Mouse (Mus musculus) forebrain, embryonic 10.5 days (tissue): ENCODE measurements around the gene Lrrtm3. TPM values are rescaled to one million over a fixed set of nuclear protein-coding genes. Genes with fewer than 3 reads are reported as not detected.

Experiments
- DNase-seq: peaks from one replicate; pipeline ENCODE4 v3.0.0-alpha.2; 2017; ENCODE audit warnings: low spot score; ENCODE audit errors: extremely low spot score
- H3K27ac ChIP-seq: fragments of 300-500 bp; sonication (generic); 2 replicates; pipeline ENCODE4 v1.5.1; 2016; ENCODE audit warnings: mild to moderate bottlenecking
- H3K27me3 ChIP-seq: fragments of 300-500 bp; sonication (generic); 2 replicates; pipeline ENCODE4 v1.6.1; 2016; ENCODE audit warnings: mild to moderate bottlenecking; ENCODE audit not compliant: poor library complexity, severe bottlenecking
- H3K36me3 ChIP-seq: fragments of 300-500 bp; sonication (generic); replicated peaks from 2 replicates; pipeline ENCODE4 v1.6.1; 2016; ENCODE audit warnings: mild to moderate bottlenecking, moderate library complexity
- H3K4me1 ChIP-seq: fragments of 300-500 bp; sonication (generic); 2 replicates; pipeline ENCODE4 v1.6.1; 2016
- H3K4me3 ChIP-seq: fragments of 300-500 bp; sonication (generic); 2 replicates; pipeline ENCODE4 v1.5.1; 2016; ENCODE audit warnings: mild to moderate bottlenecking, moderate library complexity
- H3K9me3 ChIP-seq: fragments of 300-500 bp; sonication (generic); 2 replicates; pipeline ENCODE4 v1.6.1; 2016; ENCODE audit warnings: mild to moderate bottlenecking, moderate library complexity
- WGBS: fragments of 180-500 bp; shearing (Covaris S2); methylation state at CpG from one replicate; pipeline ENCODE4 v1.1.7; 2016; 5-methylcytosine and 5-hydroxymethylcytosine counted together
- polyA plus RNA-seq: library from polyadenylated mRNA; unstranded; fragments of >200 nt; fragmentation: Nextera tagmentation; extraction: Ambion mirVana; gene quantifications from 2 replicates; pipeline ENCODE4 v1.2.1, GENCODE M21; 2016

The Lrrtm3 gene
- polyA plus RNA-seq, 1 experiment from 2014 or later = 1.9 TPM

DNA sequence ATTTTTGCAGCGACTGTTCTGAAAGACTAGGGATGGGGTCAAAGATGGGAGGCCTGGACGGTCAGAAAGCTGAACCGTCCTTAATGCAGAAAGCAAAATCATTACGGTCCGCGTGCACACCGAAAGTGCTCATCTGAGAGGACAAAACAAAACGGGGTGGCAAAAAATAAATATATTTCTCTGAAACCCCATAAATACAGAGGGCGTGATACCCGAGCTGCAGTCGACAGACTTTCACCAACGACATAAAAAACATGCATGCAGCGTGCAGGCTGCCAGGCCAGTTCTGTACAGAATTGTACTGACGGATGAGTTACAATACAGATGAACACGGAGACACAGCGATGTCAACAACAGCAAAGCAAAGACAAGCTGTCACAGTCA lies 3.9 kb downstream of the Lrrtm3 start:
- Histone ChIP-seq H3K36me3 (no peaks in the 10 kb centered on the region), H3K4me3 (peak overlapping the region; percentile 56; the same call in 1 of the 2 replicates), H3K9me3 (no peaks in the 10 kb centered on the region), H3K27ac (no peak overlapping the region), H3K27me3 (peaks cover 50% of the 10 kb centered on the region), H3K4me1 (peaks cover 46% of the 10 kb centered on the region)
- no peak for DNase-seq
- WGBS = 64% methylated on average over 16 of the region's 16 CpGs

DNA sequence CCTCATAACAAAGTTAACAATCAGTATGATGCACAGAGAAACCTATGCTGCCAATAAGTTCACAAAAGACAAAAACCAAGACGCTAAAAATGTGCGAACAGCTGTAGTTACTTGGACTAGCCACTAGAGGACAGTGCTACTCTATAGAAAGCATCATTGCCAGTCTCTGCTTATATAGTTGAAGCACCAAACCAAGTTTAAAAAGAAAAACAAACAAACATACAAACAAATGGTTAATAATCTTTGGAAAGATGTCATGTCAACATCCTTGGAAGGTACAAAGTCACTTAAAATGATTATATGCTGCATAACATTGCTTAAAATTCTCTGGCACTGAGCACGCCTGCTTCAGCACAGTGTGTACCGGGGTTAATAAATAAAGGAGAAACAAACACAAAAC lies 5.6 kb downstream of the Lrrtm3 start:
- H3K4me1 ChIP-seq = peaks cover 40% of the 10 kb centered on the region
- no peak overlapping the region for H3K27ac ChIP-seq
- 44% methylated on average over 4 of the region's 4 CpGs for WGBS
- no peak for DNase-seq
- no peak overlapping the region for H3K4me3 ChIP-seq
- H3K27me3 ChIP-seq = peaks cover 41% of the 10 kb centered on the region
- H3K9me3 ChIP-seq = no peaks in the 10 kb centered on the region
- no peaks in the 10 kb centered on the region for H3K36me3 ChIP-seq

DNA sequence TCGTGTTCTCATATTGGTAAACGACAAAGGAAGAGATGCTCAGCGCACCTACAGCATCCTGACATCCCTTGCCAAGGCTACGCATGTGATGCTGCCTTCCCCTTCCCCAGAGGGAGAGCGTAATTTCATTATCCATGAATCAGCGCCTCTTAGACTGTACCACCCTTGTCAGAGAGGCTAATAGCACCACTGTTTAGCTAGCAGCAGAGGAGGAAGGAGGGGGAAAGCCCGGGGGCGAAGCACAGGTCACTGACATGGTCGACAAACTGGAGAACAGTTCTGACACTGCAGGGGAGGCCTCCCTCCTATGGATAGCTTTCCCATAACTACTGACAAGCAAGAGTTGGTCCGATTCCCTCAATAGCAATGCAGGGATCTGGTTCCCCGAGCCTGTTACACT lies 6.3 kb downstream of the Lrrtm3 start:
- no peak for DNase-seq
- H3K4me3 ChIP-seq = no peak overlapping the region
- no peak overlapping the region for H3K27ac ChIP-seq
- H3K27me3 ChIP-seq = peaks cover 34% of the 10 kb centered on the region
- H3K9me3 ChIP-seq = no peaks in the 10 kb centered on the region
- no peaks in the 10 kb centered on the region for H3K36me3 ChIP-seq
- WGBS = 58% methylated on average over 11 of the region's 11 CpGs
- H3K4me1 ChIP-seq = peaks cover 36% of the 10 kb centered on the region

DNA sequence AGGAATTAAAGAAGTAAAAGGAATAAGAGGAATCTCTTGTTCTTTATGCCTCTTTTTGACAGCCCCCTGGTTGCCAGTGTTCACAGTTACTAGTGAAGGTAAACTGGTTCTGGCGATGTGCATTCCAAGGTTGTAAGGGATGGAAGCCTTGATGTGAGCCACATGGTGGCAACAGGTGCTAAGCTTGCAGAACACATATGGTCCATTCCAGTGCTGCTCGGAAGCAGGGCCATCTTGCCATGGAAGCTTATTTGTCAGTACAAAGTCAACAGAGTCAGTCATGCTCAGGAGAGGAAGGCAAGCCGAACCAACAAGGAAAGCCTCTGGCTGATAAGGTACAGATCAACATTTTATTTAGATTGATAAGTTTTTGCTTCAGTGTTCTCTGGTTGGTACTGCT lies 7.7 kb downstream of the Lrrtm3 start:
- H3K9me3 ChIP-seq = no peaks in the 10 kb centered on the region
- DNase-seq = no peak
- 86% methylated on average over 3 of the region's 3 CpGs for WGBS
- H3K4me3 ChIP-seq = no peak overlapping the region
- no peaks in the 10 kb centered on the region for H3K36me3 ChIP-seq
- peaks cover 21% of the 10 kb centered on the region for H3K4me1 ChIP-seq
- H3K27ac ChIP-seq = no peak overlapping the region
- peaks cover 20% of the 10 kb centered on the region for H3K27me3 ChIP-seq

DNA sequence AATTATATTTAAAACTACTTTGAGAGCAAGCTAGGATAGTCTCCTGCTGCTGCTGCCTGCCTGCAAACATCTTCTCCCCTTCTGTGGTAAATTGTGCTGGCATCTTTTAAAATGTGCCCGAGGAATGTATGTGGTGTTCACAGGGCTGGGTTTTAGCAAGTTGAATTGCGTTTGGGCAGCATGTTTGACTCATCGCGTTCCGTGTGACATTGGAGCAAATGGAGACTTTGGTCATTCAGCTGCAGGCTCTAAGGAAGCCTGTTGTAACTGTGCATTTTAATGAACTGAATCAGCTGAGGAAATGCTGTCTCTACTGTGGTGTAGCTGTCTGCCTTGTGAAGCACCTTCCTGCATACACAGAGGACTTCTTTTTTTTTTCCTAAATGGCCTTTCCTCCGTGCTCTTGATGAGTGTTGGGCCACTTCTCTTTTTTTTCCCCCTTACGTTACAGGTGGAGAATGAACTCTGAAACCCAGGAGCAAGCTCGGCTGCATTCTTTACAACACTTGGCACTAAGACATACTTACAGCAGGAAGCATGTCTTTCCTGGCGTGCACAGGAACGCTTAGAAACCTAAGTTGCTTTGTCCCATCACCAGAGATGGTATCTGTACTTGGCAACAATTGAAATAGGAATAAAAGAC lies 13.5 kb downstream of the Lrrtm3 start:
- DNase-seq = no peak
- H3K27ac ChIP-seq = no peak overlapping the region
- H3K36me3 ChIP-seq = no peaks in the 10 kb centered on the region
- no peaks in the 10 kb centered on the region for H3K27me3 ChIP-seq
- H3K4me3 ChIP-seq = no peak overlapping the region
- 63% methylated on average over 10 of the region's 10 CpGs for WGBS
- 0 out of 2 replicates have a peak, but pooled peaks cover 3% of the 10 kb centered on the region for H3K4me1 ChIP-seq
- H3K9me3 ChIP-seq = no peaks in the 10 kb centered on the region

DNA sequence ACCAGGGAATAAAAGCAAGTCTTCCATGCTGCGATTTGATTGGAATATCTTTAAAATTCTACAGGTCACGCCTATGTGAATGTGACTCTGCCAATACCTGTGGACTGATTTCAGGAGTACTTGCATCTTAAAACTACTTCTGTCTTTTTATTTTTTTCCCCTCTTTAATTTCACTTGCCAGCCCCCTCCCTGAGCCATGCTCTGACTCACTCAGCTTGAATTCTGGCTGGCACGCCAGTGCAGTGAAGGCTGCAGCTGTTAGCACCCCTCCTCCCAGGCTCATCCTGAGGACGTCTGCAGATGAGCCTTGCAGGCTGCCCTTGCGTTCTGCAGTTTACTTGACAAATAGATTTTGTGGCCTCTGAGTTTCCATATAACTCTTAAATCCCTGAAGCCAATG lies 14.1 kb downstream of the Lrrtm3 start:
- no peak for DNase-seq
- 45% methylated on average over 5 of the region's 5 CpGs for WGBS
- Histone ChIP-seq H3K27ac (no peak overlapping the region), H3K27me3 (no peaks in the 10 kb centered on the region), H3K4me3 (no peak overlapping the region), H3K36me3 (no peaks in the 10 kb centered on the region), H3K9me3 (no peaks in the 10 kb centered on the region), H3K4me1 (0 out of 2 replicates have a peak, but pooled peaks cover 3% of the 10 kb centered on the region)

DNA sequence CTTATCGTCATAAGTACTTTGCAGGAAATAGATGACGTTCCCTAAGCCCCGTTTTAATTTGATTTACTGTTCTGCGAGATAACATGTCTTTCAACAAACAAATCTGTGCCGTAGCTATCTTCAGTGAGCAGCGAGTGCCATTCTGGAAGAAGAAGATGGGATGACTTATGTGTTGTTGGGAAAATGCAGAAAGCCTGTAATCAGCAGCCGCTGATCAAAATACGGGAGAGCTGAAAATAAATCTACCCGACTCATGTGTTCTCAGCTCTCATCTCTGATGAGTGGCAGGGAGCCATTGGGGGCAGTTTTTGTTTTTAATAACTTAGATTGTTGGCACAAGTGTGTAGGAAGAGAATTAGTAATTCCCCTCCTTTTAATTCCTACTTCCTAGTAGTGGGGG lies 26.4 kb downstream of the Lrrtm3 start:
- H3K4me3 ChIP-seq = no peak overlapping the region
- H3K36me3 ChIP-seq = no peaks in the 10 kb centered on the region
- H3K4me1 ChIP-seq = no peaks in the 10 kb centered on the region
- no peaks in the 10 kb centered on the region for H3K27me3 ChIP-seq
- DNase-seq = no peak
- H3K27ac ChIP-seq = no peak overlapping the region
- H3K9me3 ChIP-seq = no peaks in the 10 kb centered on the region
- WGBS = 94% methylated on average over 9 of the region's 9 CpGs

DNA sequence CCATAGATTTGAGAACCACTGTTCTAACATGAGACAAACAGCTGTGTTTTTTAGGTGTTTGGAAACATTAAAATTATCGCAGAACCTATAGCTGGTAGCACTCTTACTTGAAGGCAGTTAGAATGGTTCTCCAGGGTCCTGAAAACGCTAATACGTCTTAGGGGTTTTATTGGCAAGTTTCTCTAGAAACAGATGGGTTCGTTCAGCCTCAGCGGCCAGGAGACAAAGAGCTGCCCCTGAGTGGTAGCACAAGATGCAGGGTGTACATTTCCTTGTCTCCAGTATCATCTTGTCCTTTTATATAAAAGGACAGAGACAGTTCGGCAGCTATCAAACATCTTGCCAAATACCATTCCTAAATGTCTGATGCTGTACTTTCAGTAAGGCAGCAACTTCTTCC lies 40.1 kb downstream of the Lrrtm3 start:
- H3K4me3 ChIP-seq = no peak overlapping the region
- no peaks in the 10 kb centered on the region for H3K27me3 ChIP-seq
- no peaks in the 10 kb centered on the region for H3K9me3 ChIP-seq
- no peaks in the 10 kb centered on the region for H3K36me3 ChIP-seq
- H3K27ac ChIP-seq = no peak overlapping the region
- WGBS = 86% methylated on average over 6 of the region's 6 CpGs
- no peaks in the 10 kb centered on the region for H3K4me1 ChIP-seq
- DNase-seq = no peak

DNA sequence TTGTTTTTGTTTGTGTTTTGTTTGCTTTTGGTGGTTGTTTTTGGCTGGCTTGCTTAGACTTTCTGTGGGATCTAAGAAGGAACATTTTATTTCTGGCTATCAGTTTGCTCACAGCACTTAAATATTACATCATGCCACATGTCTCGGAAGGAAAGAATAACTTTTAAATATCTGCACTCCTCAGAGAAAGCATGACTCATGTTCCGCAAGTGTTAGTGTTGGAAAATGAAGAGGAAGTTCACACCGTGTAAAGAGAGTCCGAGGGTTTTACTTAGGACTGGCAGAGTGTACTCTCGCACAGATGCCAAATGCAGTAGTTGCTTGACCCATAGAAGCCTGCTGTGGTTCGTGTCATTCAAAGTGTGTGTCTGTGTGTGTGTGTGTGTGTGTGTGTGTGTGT lies 40.9 kb downstream of the Lrrtm3 start:
- no peaks in the 10 kb centered on the region for H3K36me3 ChIP-seq
- H3K9me3 ChIP-seq = no peaks in the 10 kb centered on the region
- no peak overlapping the region for H3K27ac ChIP-seq
- WGBS = 94% methylated on average over 6 of the region's 6 CpGs
- no peaks in the 10 kb centered on the region for H3K4me1 ChIP-seq
- DNase-seq = no peak
- no peak overlapping the region for H3K4me3 ChIP-seq
- H3K27me3 ChIP-seq = no peaks in the 10 kb centered on the region

DNA sequence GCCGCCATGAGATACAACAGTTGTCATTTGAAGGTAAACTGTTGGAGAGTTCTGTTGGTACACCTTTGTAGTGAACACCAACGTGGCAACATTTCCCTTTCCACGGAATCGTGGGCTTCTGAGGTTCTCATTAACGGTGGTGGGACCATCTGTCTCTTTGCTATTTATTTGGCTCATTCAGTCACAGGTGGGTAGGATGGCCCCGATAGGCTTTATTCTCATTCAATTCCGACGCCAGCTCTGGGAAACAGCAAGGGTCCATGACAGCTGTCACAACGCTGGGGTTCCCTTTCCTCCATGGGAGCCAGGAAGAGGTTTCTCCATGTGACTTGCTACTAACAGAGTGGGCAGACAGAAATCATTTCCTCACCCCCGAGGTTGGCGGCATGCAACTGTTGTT lies 48.2 kb downstream of the Lrrtm3 start:
- no peaks in the 10 kb centered on the region for H3K36me3 ChIP-seq
- peaks cover 6% of the 10 kb centered on the region; the same call in 1 of the 2 replicates for H3K4me1 ChIP-seq
- no peak for DNase-seq
- H3K27me3 ChIP-seq = no peaks in the 10 kb centered on the region
- WGBS = 90% methylated on average over 11 of the region's 11 CpGs
- H3K27ac ChIP-seq = no peak overlapping the region
- no peak overlapping the region for H3K4me3 ChIP-seq
- no peaks in the 10 kb centered on the region for H3K9me3 ChIP-seq

DNA sequence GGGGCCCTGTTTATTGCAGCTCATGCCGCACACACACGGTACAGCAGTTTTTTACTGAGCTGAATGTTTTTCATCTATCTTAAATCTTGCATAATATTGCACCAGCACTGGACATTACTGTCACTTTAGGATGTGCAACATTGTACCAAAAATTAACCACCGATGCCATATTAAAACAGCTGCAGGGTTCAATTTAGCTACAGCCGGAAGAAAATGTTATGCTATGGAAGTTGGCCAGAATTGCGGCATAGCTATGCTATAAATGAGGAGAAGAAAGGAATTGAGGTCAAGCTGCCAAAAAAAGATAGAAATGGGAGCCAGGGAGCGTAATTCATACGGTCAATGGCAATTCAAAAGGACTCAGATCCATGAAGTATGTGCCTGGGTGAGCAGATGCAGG lies 48.9 kb downstream of the Lrrtm3 start:
- Histone ChIP-seq H3K4me3 (no peak overlapping the region), H3K27ac (no peak overlapping the region), H3K9me3 (no peaks in the 10 kb centered on the region), H3K36me3 (no peaks in the 10 kb centered on the region), H3K27me3 (no peaks in the 10 kb centered on the region), H3K4me1 (peaks cover 6% of the 10 kb centered on the region; the same call in 1 of the 2 replicates)
- WGBS = 94% methylated on average over 7 of the region's 7 CpGs
- no peak for DNase-seq

DNA sequence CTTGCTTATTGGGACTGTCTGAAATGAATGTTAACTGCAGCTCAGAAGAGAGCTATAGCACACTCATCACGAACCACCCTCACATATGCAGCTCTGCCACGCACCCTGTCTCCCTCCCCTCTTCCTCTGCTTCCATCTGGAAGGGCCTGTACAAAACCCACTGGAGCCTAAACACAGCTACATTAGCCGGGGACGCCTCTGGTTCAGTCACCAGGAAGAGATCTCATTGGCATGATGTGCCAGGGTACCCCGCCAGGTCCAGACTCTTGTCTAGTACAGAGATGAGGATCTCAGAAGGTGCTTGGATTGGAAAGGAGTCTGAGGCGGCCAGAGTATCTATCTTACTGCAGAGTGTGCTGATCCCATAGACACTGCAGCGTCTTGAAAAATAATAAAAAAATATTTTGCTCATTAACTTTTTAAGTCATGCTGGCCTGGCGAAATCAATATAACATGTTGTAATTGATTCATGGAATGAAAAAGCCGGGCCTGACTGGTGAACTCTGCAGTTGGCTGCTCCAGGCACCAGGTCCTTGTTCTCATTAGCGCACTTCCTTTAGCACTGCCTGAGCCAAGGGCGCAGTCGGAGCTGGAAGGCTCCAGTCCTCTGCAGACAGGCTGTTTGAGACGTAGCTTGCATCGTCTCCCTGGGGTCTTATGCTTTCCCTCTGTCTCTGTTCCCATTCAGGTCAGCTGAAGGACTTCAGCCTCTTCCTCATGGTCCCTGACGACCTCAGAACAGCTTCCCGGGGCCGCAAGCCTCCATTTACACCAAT lies 50.1 kb downstream of the Lrrtm3 start:
- H3K27me3 ChIP-seq = no peaks in the 10 kb centered on the region
- no peak overlapping the region for H3K4me3 ChIP-seq
- H3K4me1 ChIP-seq = peaks cover 6% of the 10 kb centered on the region; the same call in 1 of the 2 replicates
- no peaks in the 10 kb centered on the region for H3K36me3 ChIP-seq
- no peak overlapping the region for H3K27ac ChIP-seq
- H3K9me3 ChIP-seq = no peaks in the 10 kb centered on the region
- no peak for DNase-seq
- 84% methylated on average over 17 of the region's 17 CpGs for WGBS

DNA sequence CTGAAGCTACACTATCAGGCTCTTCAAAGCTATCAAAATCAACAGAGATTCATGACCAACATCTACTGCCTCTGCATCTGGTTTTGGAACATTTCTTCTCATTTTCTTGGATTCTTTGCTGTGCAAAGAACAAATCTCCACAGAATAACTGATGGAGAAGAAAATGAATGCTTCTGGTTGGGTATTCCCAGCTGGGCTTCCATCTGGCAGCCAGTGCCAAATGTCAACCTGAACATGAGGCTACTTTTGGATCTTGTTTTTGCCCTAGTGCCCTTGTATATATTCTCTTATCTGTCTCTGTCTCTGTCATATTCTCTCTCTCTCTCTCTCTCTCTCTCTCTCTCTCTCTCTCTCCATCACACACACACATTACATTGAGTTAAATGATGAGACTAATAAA lies 59.2 kb downstream of the Lrrtm3 start:
- DNase-seq = no peak
- H3K4me3 ChIP-seq = no peak overlapping the region
- H3K4me1 ChIP-seq = no peaks in the 10 kb centered on the region
- no peaks in the 10 kb centered on the region for H3K27me3 ChIP-seq
- no peak overlapping the region for H3K27ac ChIP-seq
- H3K9me3 ChIP-seq = no peaks in the 10 kb centered on the region
- no peaks in the 10 kb centered on the region for H3K36me3 ChIP-seq
